Mouse (Mus musculus): Measurements from ENCODE around the gene Ikzf2.

DNA sequence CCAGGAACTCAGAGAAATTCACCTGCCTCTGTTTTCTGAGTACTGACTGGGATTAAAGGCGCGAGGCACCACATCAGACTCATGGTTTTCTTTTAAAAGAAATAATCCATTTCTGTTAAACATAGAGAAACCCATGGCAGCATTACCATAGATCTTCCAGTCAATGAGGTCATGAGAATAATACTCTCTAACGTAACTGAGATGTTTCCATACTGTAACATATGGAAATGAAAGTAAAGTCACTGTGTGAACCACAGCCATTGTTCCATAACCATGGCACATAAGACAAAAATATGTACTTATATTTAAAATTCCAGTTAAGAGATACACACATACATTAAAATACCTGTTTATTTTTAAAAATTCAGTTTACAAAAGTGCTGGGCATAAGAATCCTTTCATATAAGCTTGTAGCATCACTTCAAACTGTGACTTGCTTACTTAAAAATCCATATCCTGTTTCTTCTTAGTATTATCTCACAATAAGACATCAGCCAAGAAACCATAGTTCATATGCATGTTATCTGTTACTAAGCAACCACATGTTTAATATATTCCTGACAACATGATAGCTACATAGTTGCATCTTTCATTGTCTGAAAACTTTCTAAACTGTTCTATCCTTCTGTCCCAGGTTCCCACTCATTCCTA is 16.6 kb upstream of the Ikzf2 start:
- TF ChIP-seq CTCF (IDR thresholded peaks at IDR 0.05) (no peak), EP300 (IDR thresholded peaks at IDR 0.05) (no peak)

Data from lung, postnatal 0 days (tissue).